Mouse (Mus musculus) liver, postnatal 0 days (tissue): Measurements from ENCODE around the gene Cd209f. TPM values are rescaled to one million over a fixed set of nuclear protein-coding genes. Genes with fewer than 3 reads are reported as not detected.

Source experiments
- polyA plus RNA-seq: library from polyadenylated mRNA; unstranded; fragments of >200 nt; fragmentation: Nextera tagmentation; extraction: Ambion mirVana; gene quantifications from 2 replicates; pipeline ENCODE4 v1.2.1, GENCODE M21; 2015

The Cd209f gene
- polyA plus RNA-seq, 1 experiment from 2014 or later: 1.1 TPM

Other genes starting within 250 kb of the Cd209f start
- not detected in 2 replicates for gene Cd209d, start 227.3 kb downstream of the Cd209f start, polyA plus RNA-seq
- gene Cd209b, start 179.0 kb downstream of the Cd209f start, polyA plus RNA-seq: not detected in 2 replicates
- 0.08 TPM in 1 of 2 replicates, not detected in the other for gene Cd209c, start 151.1 kb downstream of the Cd209f start, polyA plus RNA-seq
- gene Cd209g, start 28.3 kb upstream of the Cd209f start, polyA plus RNA-seq: 0.13 TPM in 1 of 2 replicates, not detected in the other
- 2.8 and 3.8 TPM in 2 replicates for gene Evi5l, start 60.7 kb upstream of the Cd209f start, polyA plus RNA-seq
- gene Prr36, start 111.6 kb upstream of the Cd209f start, polyA plus RNA-seq: 0.12 and 0.15 TPM in 2 replicates
- gene Lrrc8e, start 121.0 kb upstream of the Cd209f start, polyA plus RNA-seq: 0.11 and 0.13 TPM in 2 replicates
- gene Map2k7, start 132.9 kb upstream of the Cd209f start, polyA plus RNA-seq: 10.5 and 10.7 TPM in 2 replicates
- 0.12 TPM in 1 of 2 replicates, not detected in the other for gene Gm49320, start 133.0 kb upstream of the Cd209f start, polyA plus RNA-seq
- gene Tgfbr3l, start 142.4 kb upstream of the Cd209f start, polyA plus RNA-seq: 0.97 and 2.3 TPM in 2 replicates
- 12.6 and 13.7 TPM in 2 replicates for gene Snapc2, start 147.2 kb upstream of the Cd209f start, polyA plus RNA-seq
- gene Ctxn1, start 153.4 kb upstream of the Cd209f start, polyA plus RNA-seq: 1.6 and 2.0 TPM in 2 replicates
- 28.1 and 30.8 TPM in 2 replicates for gene Timm44, start 170.1 kb upstream of the Cd209f start, polyA plus RNA-seq
- 4.0 and 5.5 TPM in 2 replicates for gene Ccl25, start 219.4 kb upstream of the Cd209f start, polyA plus RNA-seq
- gene Elavl1, start 219.6 kb upstream of the Cd209f start, polyA plus RNA-seq: 57.6 and 59.6 TPM in 2 replicates